Mouse (Mus musculus) heart, embryonic 12.5 days (tissue): Measurements from ENCODE around the gene Kremen1. TPM values are rescaled to one million over a fixed set of nuclear protein-coding genes. Genes with fewer than 3 reads are reported as not detected.

Experiments
- polyA plus RNA-seq: library from polyadenylated mRNA; unstranded; fragments of >200 nt; fragmentation: Nextera tagmentation; extraction: Ambion mirVana; gene quantifications from 2 replicates; pipeline ENCODE4 v1.2.1, GENCODE M21; 2016

Gene Kremen1
- polyA plus RNA-seq, 1 experiment from 2014 or later: 40.1 TPM

Other genes with a start within 250 kb of the Kremen1 start
- 0.70 and 1.0 TPM in 2 replicates for gene Rasl10a, start 203.4 kb downstream of the Kremen1 start, polyA plus RNA-seq
- gene Gas2l1, start 196.2 kb downstream of the Kremen1 start, polyA plus RNA-seq: 31.6 and 35.8 TPM in 2 replicates
- 26.5 and 28.4 TPM in 2 replicates for gene Rhbdd3, start 162.6 kb downstream of the Kremen1 start, polyA plus RNA-seq
- gene Ewsr1, start 162.3 kb downstream of the Kremen1 start, polyA plus RNA-seq: 475 and 499 TPM in 2 replicates
- gene Emid1, start 109.3 kb downstream of the Kremen1 start, polyA plus RNA-seq: 9.0 and 10.0 TPM in 2 replicates
- 7.3 and 7.6 TPM in 2 replicates for gene Znrf3, start 183.3 kb upstream of the Kremen1 start, polyA plus RNA-seq